Mouse (Mus musculus): ENCODE measurements around the gene Flywch2. TPM values are rescaled to one million over a fixed set of nuclear protein-coding genes. Genes with fewer than 3 reads are reported as not detected.

Gene Flywch2
- polyA plus RNA-seq, 1 experiment from 2014 or later, result 21.5 TPM

DNA sequence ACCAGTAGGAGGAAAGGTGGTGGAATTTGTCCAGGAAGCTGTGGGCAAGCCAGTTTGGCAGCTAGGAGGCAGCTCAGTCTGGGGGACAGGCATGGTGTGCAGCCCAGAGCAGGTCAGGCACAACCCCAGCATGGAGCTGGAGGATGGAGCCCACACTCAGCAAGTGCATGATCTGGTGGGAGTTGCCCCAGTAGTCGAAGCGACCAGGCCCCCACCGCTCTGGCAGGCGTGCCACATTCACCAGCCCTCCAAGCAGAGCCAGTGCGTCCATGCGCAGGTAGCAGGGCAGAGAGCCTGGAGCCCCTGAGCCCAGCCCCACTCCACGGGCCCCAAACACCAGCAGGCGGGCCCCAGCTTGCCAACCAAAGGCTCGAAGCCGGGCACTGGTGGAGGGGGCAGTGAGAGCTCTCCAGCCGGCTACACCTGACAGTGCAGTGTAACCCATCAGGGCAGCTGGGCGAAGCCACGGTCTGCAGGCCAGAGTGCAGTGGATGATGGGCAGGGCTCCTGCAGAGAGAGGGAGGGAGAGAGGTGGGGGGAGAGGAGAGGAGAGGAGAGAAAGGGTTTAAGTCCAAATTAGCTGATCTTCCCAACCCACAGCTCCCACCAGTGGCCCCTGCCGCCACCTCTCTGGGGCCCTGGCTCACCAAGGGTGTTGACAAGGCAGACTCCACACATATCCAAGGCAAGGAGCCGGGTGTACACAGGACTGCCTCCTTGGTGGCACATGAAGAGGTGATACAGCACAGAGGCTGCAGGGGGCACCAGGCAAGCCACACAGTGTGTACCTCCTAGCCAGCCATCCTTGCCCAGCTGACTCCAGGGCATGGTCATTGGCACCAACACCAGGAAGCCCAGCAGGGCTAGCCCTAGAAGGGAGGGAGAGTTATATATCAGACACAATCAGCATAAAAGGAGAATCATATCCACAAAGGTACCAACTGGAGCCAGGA lies 48.1 kb downstream of the Flywch2 start:
- peaks cover 30% of the 10 kb centered on the region for H3K27me3 ChIP-seq (replicated peaks; ENCODE audit: control insufficient read depth, insufficient read depth, low read length)
- ATAC-seq (replicated peaks; ENCODE audit: low FRiP score, low TSS enrichment, low read depth), result no peak
- peaks cover 17% of the 10 kb centered on the region; the same call in 1 of the 2 replicates for H3K4me1 ChIP-seq (replicated peaks; ENCODE audit: control insufficient read depth, insufficient read depth, low read length)
- no peak overlapping the region for H3K9ac ChIP-seq (ENCODE audit: low read length)
- no peak overlapping the region for H3K4me3 ChIP-seq (ENCODE audit: low read depth, low read length)
- no peak overlapping the region for H3K27ac ChIP-seq (ENCODE audit: low read depth)
- DNase-seq (ENCODE audit: low spot score), result no peak
- H3K36me3 ChIP-seq (ENCODE audit: control insufficient read depth, insufficient read depth, low read length), result 0 out of 2 replicates have a peak, but pooled peaks cover 33% of the 10 kb centered on the region
- H3K9me3 ChIP-seq (ENCODE audit: control insufficient read depth, low read length), result no peaks in the 10 kb centered on the region
- H3K4me2 ChIP-seq (ENCODE audit: low read length), result no peak overlapping the region
- 67% methylated on average over 15 of the region's 15 CpGs for WGBS

DNA sequence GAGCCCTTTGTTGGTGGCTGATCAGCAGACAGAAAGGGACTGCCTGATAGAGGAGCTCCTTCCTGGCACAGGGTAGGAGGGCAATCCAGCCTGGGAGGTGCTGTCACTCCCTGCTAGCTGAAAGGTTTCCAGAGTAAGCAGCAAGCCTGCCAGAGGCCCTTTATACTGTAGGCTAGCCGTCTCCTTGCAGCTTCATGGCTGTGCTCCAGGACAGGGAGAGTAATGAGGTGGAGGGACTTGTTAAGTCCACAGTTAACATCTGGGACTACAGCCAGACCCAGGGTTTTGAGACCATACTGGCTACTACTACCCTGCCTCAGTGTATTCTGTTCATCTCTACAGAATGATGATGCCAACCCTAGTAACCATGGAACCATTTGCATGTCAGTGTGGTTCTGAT lies 51.5 kb downstream of the Flywch2 start:
- peaks cover 12% of the 10 kb centered on the region; the same call in 1 of the 2 replicates for H3K4me1 ChIP-seq (replicated peaks; ENCODE audit: control insufficient read depth, insufficient read depth, low read length)
- no peak for DNase-seq (ENCODE audit: low spot score)
- no peak overlapping the region for H3K4me2 ChIP-seq (ENCODE audit: low read length)
- 65% methylated on average over 1 of the region's 1 CpGs for WGBS
- no peak overlapping the region for H3K4me3 ChIP-seq (ENCODE audit: low read depth, low read length)
- no peaks in the 10 kb centered on the region for H3K9me3 ChIP-seq (ENCODE audit: control insufficient read depth, low read length)
- H3K27me3 ChIP-seq (replicated peaks; ENCODE audit: control insufficient read depth, insufficient read depth, low read length), result peaks cover 6% of the 10 kb centered on the region; the same call in 1 of the 2 replicates
- H3K36me3 ChIP-seq (ENCODE audit: control insufficient read depth, insufficient read depth, low read length), result 0 out of 2 replicates have a peak, but pooled peaks cover 33% of the 10 kb centered on the region
- H3K9ac ChIP-seq (ENCODE audit: low read length), result no peak overlapping the region
- no peak for ATAC-seq (replicated peaks; ENCODE audit: low FRiP score, low TSS enrichment, low read depth)
- H3K27ac ChIP-seq (ENCODE audit: low read depth), result no peak overlapping the region

DNA sequence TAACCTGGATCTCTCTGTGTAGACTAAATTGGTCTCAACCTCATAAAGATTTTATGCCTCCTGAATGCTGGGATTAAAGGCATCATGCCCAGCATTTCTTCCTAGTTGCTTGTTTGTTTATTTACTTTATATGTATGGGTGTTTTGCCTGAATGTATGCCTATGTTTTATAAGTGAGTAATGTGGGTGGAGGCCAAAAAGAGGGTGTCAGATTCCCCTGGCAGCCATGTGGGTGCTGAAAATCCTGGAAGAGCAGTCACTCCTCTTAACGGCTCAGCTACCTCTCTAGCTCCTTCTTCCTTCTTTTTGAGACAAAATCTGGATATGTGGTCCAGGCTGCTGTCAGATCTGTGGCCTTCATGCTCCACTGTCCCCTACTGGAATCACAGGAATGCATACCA lies 55.4 kb downstream of the Flywch2 start:
- H3K27ac ChIP-seq (ENCODE audit: low read depth), result no peak overlapping the region
- H3K9ac ChIP-seq (ENCODE audit: low read length), result no peak overlapping the region
- H3K9me3 ChIP-seq (ENCODE audit: control insufficient read depth, low read length), result no peaks in the 10 kb centered on the region
- H3K36me3 ChIP-seq (ENCODE audit: control insufficient read depth, insufficient read depth, low read length), result 0 out of 2 replicates have a peak, but pooled peaks cover 17% of the 10 kb centered on the region
- no peak overlapping the region for H3K4me2 ChIP-seq (ENCODE audit: low read length)
- no peak overlapping the region for H3K4me3 ChIP-seq (ENCODE audit: low read depth, low read length)
- ATAC-seq (replicated peaks; ENCODE audit: low FRiP score, low TSS enrichment, low read depth) (no peak), DNase-seq (ENCODE audit: low spot score) (no peak)
- 67% methylated on average over 1 of the region's 1 CpGs for WGBS
- no peaks in the 10 kb centered on the region; the same call in 1 of the 2 replicates for H3K4me1 ChIP-seq (replicated peaks; ENCODE audit: control insufficient read depth, insufficient read depth, low read length)
- no peaks in the 10 kb centered on the region for H3K27me3 ChIP-seq (replicated peaks; ENCODE audit: control insufficient read depth, insufficient read depth, low read length)

Small RNAs within 50 kb of the gene (microRNA-seq; reads per million reads assigned to microRNA genes)
- 1.3 reads per million, percentile 13 among the genes with 10 or more reads in this experiment for gene Mir5125

Other genes with a start within 250 kb of the Flywch2 start
- 19.1 and 19.7 TPM in 2 replicates for gene Zfp213, start 221.8 kb downstream of the Flywch2 start, polyA plus RNA-seq (2014; fragmentation: Nextera tagmentation; extraction: Ambion mirVana)
- 12.3 and 14.8 TPM in 2 replicates for gene Zfp13, start 186.6 kb downstream of the Flywch2 start, polyA plus RNA-seq (2014; fragmentation: Nextera tagmentation; extraction: Ambion mirVana)
- 0.14 TPM in 1 of 2 replicates, not detected in the other for gene Zscan10, start 185.2 kb downstream of the Flywch2 start, polyA plus RNA-seq (2014; fragmentation: Nextera tagmentation; extraction: Ambion mirVana)
- gene Mmp25, start 140.8 kb downstream of the Flywch2 start, polyA plus RNA-seq (2014; fragmentation: Nextera tagmentation; extraction: Ambion mirVana), result 0.51 and 0.67 TPM in 2 replicates
- gene Bicdl2, start 125.6 kb downstream of the Flywch2 start, polyA plus RNA-seq (2014; fragmentation: Nextera tagmentation; extraction: Ambion mirVana), result 1.5 and 2.1 TPM in 2 replicates
- 83.3 and 84.8 TPM in 2 replicates for gene Hcfc1r1, start 112.5 kb downstream of the Flywch2 start, polyA plus RNA-seq (2014; fragmentation: Nextera tagmentation; extraction: Ambion mirVana)
- gene Thoc6, start 112.2 kb downstream of the Flywch2 start, polyA plus RNA-seq (2014; fragmentation: Nextera tagmentation; extraction: Ambion mirVana), result 45.8 and 50.2 TPM in 2 replicates
- gene Tnfrsf12a, start 108.6 kb downstream of the Flywch2 start, polyA plus RNA-seq (2014; fragmentation: Nextera tagmentation; extraction: Ambion mirVana), result 23.3 and 24.4 TPM in 2 replicates
- 88.4 and 97.9 TPM in 2 replicates for gene Cldn6, start 106.8 kb downstream of the Flywch2 start, polyA plus RNA-seq (2014; fragmentation: Nextera tagmentation; extraction: Ambion mirVana)
- gene Cldn9, start 102.1 kb downstream of the Flywch2 start, polyA plus RNA-seq (2014; fragmentation: Nextera tagmentation; extraction: Ambion mirVana), result 1.1 and 1.3 TPM in 2 replicates
- 0.04 TPM in 1 of 2 replicates, not detected in the other for gene 1520401A03Rik, start 63.3 kb downstream of the Flywch2 start, polyA plus RNA-seq (2014; fragmentation: Nextera tagmentation; extraction: Ambion mirVana)
- gene Pkmyt1, start 59.7 kb downstream of the Flywch2 start, polyA plus RNA-seq (2014; fragmentation: Nextera tagmentation; extraction: Ambion mirVana), result 53.6 and 57.9 TPM in 2 replicates
- 18.4 and 18.6 TPM in 2 replicates for gene Paqr4, start 45.2 kb downstream of the Flywch2 start, polyA plus RNA-seq (2014; fragmentation: Nextera tagmentation; extraction: Ambion mirVana)
- gene Kremen2, start 40.2 kb downstream of the Flywch2 start, polyA plus RNA-seq (2014; fragmentation: Nextera tagmentation; extraction: Ambion mirVana), result 0.16 and 0.19 TPM in 2 replicates
- 58.6 and 69.4 TPM in 2 replicates for gene Flywch1, start 14.5 kb downstream of the Flywch2 start, polyA plus RNA-seq (2014; fragmentation: Nextera tagmentation; extraction: Ambion mirVana)
- gene Srrm2, start 4.5 kb upstream of the Flywch2 start, polyA plus RNA-seq (2014; fragmentation: Nextera tagmentation; extraction: Ambion mirVana), result 451 and 452 TPM in 2 replicates
- 1,105 and 1,121 TPM in 2 replicates for gene Elob, start 43.1 kb upstream of the Flywch2 start, polyA plus RNA-seq (2014; fragmentation: Nextera tagmentation; extraction: Ambion mirVana)
- 0.26 TPM in 1 of 2 replicates, not detected in the other for gene Prss33, start 50.0 kb upstream of the Flywch2 start, polyA plus RNA-seq (2014; fragmentation: Nextera tagmentation; extraction: Ambion mirVana)
- 1.1 and 1.5 TPM in 2 replicates for gene Prss32, start 57.8 kb upstream of the Flywch2 start, polyA plus RNA-seq (2014; fragmentation: Nextera tagmentation; extraction: Ambion mirVana)
- 2.1 and 2.9 TPM in 2 replicates for gene Prss41, start 58.1 kb upstream of the Flywch2 start, polyA plus RNA-seq (2014; fragmentation: Nextera tagmentation; extraction: Ambion mirVana)
- not detected in 2 replicates for gene Prss21, start 82.0 kb upstream of the Flywch2 start, polyA plus RNA-seq (2014; fragmentation: Nextera tagmentation; extraction: Ambion mirVana)
- not detected in 2 replicates for gene Dcpp1, start 94.8 kb upstream of the Flywch2 start, polyA plus RNA-seq (2014; fragmentation: Nextera tagmentation; extraction: Ambion mirVana)
- gene Dcpp2, start 94.8 kb upstream of the Flywch2 start, polyA plus RNA-seq (2014; fragmentation: Nextera tagmentation; extraction: Ambion mirVana), result not detected in 2 replicates
- gene Dcpp3, start 131.4 kb upstream of the Flywch2 start, polyA plus RNA-seq (2014; fragmentation: Nextera tagmentation; extraction: Ambion mirVana), result not detected in 2 replicates
- gene Sbp, start 155.6 kb upstream of the Flywch2 start, polyA plus RNA-seq (2014; fragmentation: Nextera tagmentation; extraction: Ambion mirVana), result not detected in 2 replicates
- gene Sbpl, start 169.2 kb upstream of the Flywch2 start, polyA plus RNA-seq (2014; fragmentation: Nextera tagmentation; extraction: Ambion mirVana), result not detected in 2 replicates
- gene Prss30, start 194.5 kb upstream of the Flywch2 start, polyA plus RNA-seq (2014; fragmentation: Nextera tagmentation; extraction: Ambion mirVana), result 0.12 TPM in 1 of 2 replicates, not detected in the other
- not detected in 2 replicates for gene Prss22, start 212.0 kb upstream of the Flywch2 start, polyA plus RNA-seq (2014; fragmentation: Nextera tagmentation; extraction: Ambion mirVana)